8 mouse cellular contexts compared by ENCODE assay signal in the genomic region with DNA sequence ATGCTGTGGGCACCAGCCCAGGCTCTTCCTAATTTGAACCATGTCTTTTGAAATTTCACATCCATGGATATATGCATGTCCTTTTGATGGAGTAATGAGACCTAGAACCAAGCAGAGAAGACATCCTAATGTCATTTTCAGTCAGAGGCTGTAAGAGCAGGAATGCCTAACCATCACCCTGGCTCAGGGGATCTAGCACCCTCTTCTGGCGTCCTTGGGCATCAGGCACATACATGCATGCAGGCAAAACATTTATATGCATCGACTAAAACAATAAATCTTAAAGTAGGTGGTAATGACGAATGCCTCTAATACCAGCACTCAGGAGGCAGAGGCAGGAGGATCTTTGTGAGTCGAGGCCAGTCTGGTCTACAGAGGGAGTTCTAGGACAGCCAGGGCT. TPM values are rescaled to one million over a fixed set of nuclear protein-coding genes. Genes with fewer than 3 reads are reported as not detected.
DNase-seq lines count a peak whose midpoint lies in the region; ATAC-seq lines count a peak whose summit lies in the region.

No protein-coding gene starts in this region.

- peak; percentile 24 for DNase-seq in heart, adult 8-10 months (ENCODE audit: low spot score)
- DNase-seq in urinary bladder, postnatal 25 days (ENCODE audit: low spot score): peak; percentile 13
- no peak for DNase-seq in urinary bladder, adult 18-20 months (ENCODE audit: low spot score in 2 of 2)
- peak; percentile 40 for DNase-seq in cerebellum, adult 8-10 months
- peak; percentile 14 for DNase-seq in kidney, postnatal 14 days
- DNase-seq in retina, adult 2 months (ENCODE audit: low read depth, low spot score): peak; percentile 22
- no peak for DNase-seq in neural tube, embryonic 10.5 days (ENCODE audit: extremely low spot score, low spot score)

- no peak for ATAC-seq in heart, embryonic 12.5 days (ENCODE audit: insufficient number of reproducible peaks, low FRiP score)

- WGBS in heart, embryonic 12.5 days: 43% methylated on average over 4 of the region's 4 CpGs

- H3K9ac ChIP-seq in heart, embryonic 12.5 days: no peak overlapping the region

- H3K36me3 ChIP-seq in heart, embryonic 12.5 days: no peaks in the 10 kb centered on the region

- H3K27ac ChIP-seq in heart, embryonic 12.5 days (ENCODE audit: poor library complexity, severe bottlenecking): no peak overlapping the region

- no peaks in the 10 kb centered on the region; the same call in 1 of the 2 replicates for H3K4me1 ChIP-seq in heart, embryonic 12.5 days (replicated peaks)

- H3K27me3 ChIP-seq in heart, embryonic 12.5 days (replicated peaks): no peaks in the 10 kb centered on the region

- H3K4me3 ChIP-seq in heart, embryonic 12.5 days: no peak overlapping the region

- no peak overlapping the region for H3K4me2 ChIP-seq in heart, embryonic 12.5 days

- no peaks in the 10 kb centered on the region for H3K9me3 ChIP-seq in heart, embryonic 12.5 days (replicated peaks)

RNA-seq across cellular contexts. Expression of a gene that starts 43.4 kb away (rescaled TPM):
- under 1 TPM in 1 of 4 experiments, not detected in 3; 0.06 TPM for total RNA-seq in heart, adult 8-10 months (2022)
- polyA plus RNA-seq in heart, embryonic 12.5 days (2016; fragmentation: Nextera tagmentation; extraction: Ambion mirVana): not detected in 2 replicates

RNA-seq across cellular contexts. Expression of a gene that starts 44.2 kb away (rescaled TPM):
- total RNA-seq in heart, adult 8-10 months (2022): 10 to 100 TPM; 11.4 to 13.4 (median 13.2) TPM
- polyA plus RNA-seq in heart, embryonic 12.5 days (2016; fragmentation: Nextera tagmentation; extraction: Ambion mirVana): 9.4 and 9.7 TPM in 2 replicates

RNA-seq across cellular contexts. Expression of a gene that starts 56.2 kb away (rescaled TPM):
- total RNA-seq in heart, adult 8-10 months (2022): under 1 TPM; 0.22 to 0.66 (median 0.40) TPM
- polyA plus RNA-seq in heart, embryonic 12.5 days (2016; fragmentation: Nextera tagmentation; extraction: Ambion mirVana): 49.4 and 55.8 TPM in 2 replicates

Comparison
In these comparisons a context has a peak if more than half of its experiments do, and no peak if none do; other contexts are left out.
1. DNase-seq: peak in heart, adult 8-10 months (single experiment), urinary bladder, postnatal 25 days (single experiment), cerebellum, adult 8-10 months (single experiment), kidney, postnatal 14 days (single experiment) and retina, adult 2 months (single experiment); none in urinary bladder, adult 18-20 months (0 of 2) and neural tube, embryonic 10.5 days (single experiment).